Mouse (Mus musculus) CH12.LX (cell line): ENCODE measurements around the gene Ank3. TPM values are rescaled to one million over a fixed set of nuclear protein-coding genes. Genes with fewer than 3 reads are reported as not detected.

Experiments used
- DNase-seq: peaks from one replicate; pipeline ENCODE4 v3.0.0-alpha.2; 2013; ENCODE audit errors: extremely low read depth
- H3K27ac ChIP-seq: 2 replicates; pipeline ENCODE4 v1.5.1; 2012; ENCODE audit warnings: low read depth, mild to moderate bottlenecking, control low read depth, moderate library complexity; ENCODE audit not compliant: insufficient read depth
- H3K27me3 ChIP-seq: replicated peaks from 2 replicates; pipeline ENCODE3; 2012; ENCODE audit warnings: inconsistent platforms
- H3K36me3 ChIP-seq, 2 experiments: replicated peaks in 1 of 2; 2 replicates each; pipeline versions ENCODE3 to v1.6.1; 2012; ENCODE audit warnings: inconsistent platforms in 1 of 2, low read length in 1 of 2, mild to moderate bottlenecking in 1 of 2, mixed read lengths in 1 of 2, moderate library complexity in 1 of 2; ENCODE audit not compliant: control insufficient read depth in 1 of 2, insufficient read depth in 1 of 2
- H3K4me1 ChIP-seq, 2 experiments: 2 replicates each; pipeline ENCODE4 v1.6.1; 2012; ENCODE audit warnings: inconsistent platforms in 1 of 2, moderate library complexity in 1 of 2; ENCODE audit not compliant: insufficient read depth in 2 of 2, control insufficient read depth in 1 of 2
- H3K4me2 ChIP-seq: 2 replicates; pipeline ENCODE4 v1.6.1; 2012; ENCODE audit warnings: low read depth, mild to moderate bottlenecking, control low read depth; ENCODE audit not compliant: poor library complexity, insufficient read depth, severe bottlenecking
- H3K4me3 ChIP-seq, 3 experiments: fragments of 150-350 bp in 1 of 3; sonication (generic) in 1 of 3; replicated peaks in 1 of 3; 2 replicates each; pipeline versions ENCODE3 to v1.5.1; 2011 to 2012; ENCODE audit warnings: low read depth in 2 of 3, low read length in 2 of 3, mild to moderate bottlenecking in 2 of 3, moderate library complexity in 2 of 3, control low read depth in 1 of 3, improper control_type of control experiment in 1 of 3, inconsistent platforms in 1 of 3, mixed read lengths in 1 of 3; ENCODE audit not compliant: poor library complexity in 1 of 3
- H3K79me2 ChIP-seq: replicated peaks from 2 replicates; pipeline ENCODE4 v1.6.1; 2012; ENCODE audit warnings: mild to moderate bottlenecking, moderate library complexity; ENCODE audit not compliant: control insufficient read depth, poor library complexity, insufficient read depth, severe bottlenecking; ENCODE audit errors: extremely low read depth
- H3K9ac ChIP-seq: 2 replicates; pipeline ENCODE4 v1.6.1; 2012; ENCODE audit warnings: low read depth, mild to moderate bottlenecking, control low read depth, moderate library complexity; ENCODE audit not compliant: insufficient read depth
- H3K9me3 ChIP-seq: replicated peaks from 2 replicates; pipeline ENCODE3; 2012; ENCODE audit warnings: low read length, inconsistent platforms, mixed read lengths
- BHLHE40 ChIP-seq: IDR thresholded peaks from 2 replicates; pipeline ENCODE4 v1.6.1; 2011; ENCODE audit warnings: mild to moderate bottlenecking, low read depth, low read length, improper control_type of control experiment
- CHD2 ChIP-seq: IDR thresholded peaks from 2 replicates; pipeline ENCODE4 v1.6.1; 2011; ENCODE audit warnings: low read length, improper control_type of control experiment
- ELF1 ChIP-seq: IDR thresholded peaks from 2 replicates; pipeline ENCODE4 v1.6.1; 2014; ENCODE audit warnings: low read depth, mild to moderate bottlenecking, inconsistent platforms, low read length, improper control_type of control experiment
- IRF4 ChIP-seq: IDR thresholded peaks from 2 replicates; pipeline ENCODE4 v1.6.1; 2014; ENCODE audit warnings: low read depth, mild to moderate bottlenecking, inconsistent platforms, low read length, improper control_type of control experiment
- JUN ChIP-seq: IDR thresholded peaks from 2 replicates; pipeline ENCODE4 v1.6.1; 2011; ENCODE audit warnings: low read depth, mild to moderate bottlenecking, low read length, improper control_type of control experiment, moderate library complexity; ENCODE audit not compliant: insufficient read depth
- JUND ChIP-seq: conservative IDR thresholded peaks from 2 replicates; pipeline ENCODE4 v1.6.1; 2011; ENCODE audit warnings: low read depth, low read length, improper control_type of control experiment
- MAFK ChIP-seq: IDR thresholded peaks from 2 replicates; pipeline ENCODE4 v1.6.1; 2011; ENCODE audit warnings: low read length, improper control_type of control experiment; ENCODE audit not compliant: insufficient replicate concordance
- MEF2A ChIP-seq: IDR thresholded peaks from 2 replicates; pipeline ENCODE4 v1.6.1; 2014; ENCODE audit warnings: low read depth, mild to moderate bottlenecking, inconsistent platforms, low read length, improper control_type of control experiment, borderline replicate concordance
- MXI1 ChIP-seq: IDR thresholded peaks from 2 replicates; pipeline ENCODE4 v1.6.1; 2011; ENCODE audit warnings: mild to moderate bottlenecking, low read depth, low read length, improper control_type of control experiment
- NELFE ChIP-seq: IDR thresholded peaks from 2 replicates; pipeline ENCODE4 v1.6.1; 2011; ENCODE audit warnings: low read depth, low read length, improper control_type of control experiment
- NRF1 ChIP-seq: IDR thresholded peaks from 2 replicates; pipeline ENCODE4 v1.6.1; 2014; ENCODE audit warnings: low read depth, mild to moderate bottlenecking, inconsistent platforms, low read length, improper control_type of control experiment, moderate library complexity
- RCOR1 ChIP-seq: conservative IDR thresholded peaks from 2 replicates; pipeline ENCODE4 v1.6.1; 2012; ENCODE audit warnings: low read depth, mild to moderate bottlenecking, inconsistent platforms, low read length, improper control_type of control experiment
- UBTF ChIP-seq: IDR thresholded peaks from 2 replicates; pipeline ENCODE4 v1.6.1; 2012; ENCODE audit warnings: low read depth, mild to moderate bottlenecking, inconsistent platforms, low read length, improper control_type of control experiment, moderate library complexity
- USF1 ChIP-seq: IDR thresholded peaks from 2 replicates; pipeline ENCODE4 v1.6.1; 2014; ENCODE audit warnings: low read depth, mild to moderate bottlenecking, inconsistent platforms, low read length, improper control_type of control experiment
- ZC3H11A ChIP-seq: IDR thresholded peaks from 2 replicates; pipeline ENCODE4 v1.6.1; 2012; ENCODE audit warnings: low read depth, mild to moderate bottlenecking, inconsistent platforms, low read length, improper control_type of control experiment
- ZNF384 ChIP-seq: IDR thresholded peaks from 2 replicates; pipeline ENCODE4 v1.6.1; 2012; ENCODE audit warnings: low read depth, low read length, improper control_type of control experiment, inconsistent platforms
- dilution Hi-C: fragments of 300-500 bp; cut with MboI; formaldehyde crosslinking; loops from 2 replicates; pipeline ENCODE4 v1.14.3; 2020; ENCODE audit warnings: low sequenced_read_pairs; ENCODE audit not compliant: extremely low pct_unique_long_range_greater_than_20kb, extremely low pct_ligation_motif_present
- in situ Hi-C: fragments of 300-500 bp; cut with MboI; formaldehyde crosslinking; loops from 3 replicates; pipeline ENCODE4 v1.14.3; 2019; ENCODE audit warnings: low sequenced_read_pairs, low pct_ligation_motif_present, low pct_unique_long_range_greater_than_20kb, mixed read lengths
- polyA plus RNA-seq: library from polyadenylated mRNA; unstranded; fragments of >175 nt; gene quantifications from 2 replicates; pipeline ENCODE4 v1.2.1, GENCODE M21; 2012; ENCODE audit warnings: low read depth; ENCODE audit not compliant: insufficient read length
- total RNA-seq, 2 experiments: library from RNA; depleted of rRNA; stranded (reverse); fragments of 300-350 nt in 1 of 2; fragments of >200 nt in 1 of 2; gene quantifications; 2 replicates each; pipeline ENCODE4 v1.2.3; 2012 to 2014

The Ank3 gene
- total and polyA plus RNA-seq, 3 experiments = 4.7 to 8.3 (median 6.2) TPM

GRCm38 (mm10) chr10:69698699-69699098, 300.1 kb downstream of the Ank3 start:
- H3K4me2 ChIP-seq = no peak overlapping the region
- no peak for DNase-seq
- no peaks in the 10 kb centered on the region for H3K79me2 ChIP-seq
- H3K4me1 ChIP-seq = no peaks in the 10 kb centered on the region; a peak in 1 of 4 replicates
- in situ Hi-C loops = no loop called here
- no peak overlapping the region for H3K9ac ChIP-seq
- H3K36me3 ChIP-seq = peaks cover 0 to 2% of the 10 kb centered on the region in 2 experiments
- H3K9me3 ChIP-seq = no peaks in the 10 kb centered on the region
- TF ChIP-seq ZNF384 (no peak), MAFK (no peak), JUN (no peak), USF1 (no peak), MEF2A (no peak), ELF1 (no peak), MXI1 (no peak), NRF1 (no peak), JUND (no peak), NELFE (no peak)
- no peaks in the 10 kb centered on the region for H3K27me3 ChIP-seq
- no peak overlapping the region for H3K4me3 ChIP-seq
- no peak overlapping the region for H3K27ac ChIP-seq
- dilution Hi-C loops = no loop called here

DNA sequence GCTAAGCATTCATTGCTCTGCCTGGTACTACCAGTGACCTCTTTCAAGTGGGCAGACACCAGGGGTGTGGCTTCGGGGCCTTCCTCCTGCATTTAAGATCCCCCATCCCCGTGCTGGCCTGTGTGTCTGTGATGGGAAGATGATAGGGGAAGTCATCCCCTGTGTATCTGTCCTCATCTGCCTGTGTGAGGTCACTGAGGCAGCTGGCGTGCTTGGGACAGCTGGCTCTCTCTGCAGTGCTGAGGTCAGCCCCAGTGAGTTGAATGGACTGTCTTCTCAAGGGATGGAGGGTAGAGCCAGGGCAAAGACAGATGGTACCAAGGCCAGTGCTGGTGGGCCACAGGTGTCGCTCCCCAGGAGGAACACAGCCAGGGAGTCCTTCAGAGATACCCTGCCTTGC, 302.7 kb downstream of the Ank3 start:
- in situ Hi-C loops (no loop called here), dilution Hi-C loops (no loop called here)
- H3K9me3 ChIP-seq = no peaks in the 10 kb centered on the region

More for the DNA sequence above, 302.7 kb downstream of the Ank3 start:
- no peak for DNase-seq
- Histone ChIP-seq H3K9ac (no peak overlapping the region), H3K4me1 (no peaks in the 10 kb centered on the region; a peak in 1 of 4 replicates), H3K4me3 (no peak overlapping the region), H3K79me2 (no peaks in the 10 kb centered on the region), H3K36me3 (no peaks in the 10 kb centered on the region), H3K27me3 (no peaks in the 10 kb centered on the region), H3K4me2 (no peak overlapping the region), H3K27ac (no peak overlapping the region)
- TF ChIP-seq ZC3H11A (no peak), IRF4 (no peak), CHD2 (no peak), UBTF (no peak), BHLHE40 (no peak), RCOR1 (no peak), ELF1 (no peak)
